Mouse (Mus musculus) E14TG2a.4 (cell line): ENCODE measurements at regions not wholly inside any gene's neighbourhood (a gene's known extent, or its start where the extent isn't known, plus 50 kb on each side); places are given as distances from the start of the nearest gene placed in this dataset.

Source experiments
- H3K27me3 ChIP-seq: 2 replicates; pipeline ENCODE4 v1.6.1; 2014; ENCODE audit warnings: low read length, control low read depth; ENCODE audit not compliant: insufficient read depth
- H3K36me3 ChIP-seq: 2 replicates; pipeline ENCODE4 v1.6.1; 2014; ENCODE audit warnings: low read length, control low read depth; ENCODE audit not compliant: insufficient read depth
- H3K4me1 ChIP-seq: replicated peaks from 2 replicates; pipeline ENCODE4 v1.6.1; 2014; ENCODE audit warnings: low read depth, low read length, control low read depth
- H3K4me3 ChIP-seq: replicated peaks from 2 replicates; pipeline ENCODE4 v1.5.1; 2014; ENCODE audit warnings: mild to moderate bottlenecking, low read length
- H3K9me3 ChIP-seq: 2 replicates; pipeline ENCODE4 v1.6.1; 2014; ENCODE audit warnings: low read length, control low read depth
- CTCF ChIP-seq: conservative IDR thresholded peaks from 2 replicates; pipeline ENCODE4 v1.5.1; 2014; ENCODE audit warnings: low read length
- NANOG ChIP-seq: IDR thresholded peaks from 2 replicates; pipeline ENCODE4 v1.6.1; 2014; ENCODE audit warnings: borderline replicate concordance, low read length, mixed read lengths
- POU5F1 ChIP-seq: IDR thresholded peaks from 2 replicates; pipeline ENCODE4 v1.6.1; 2014; ENCODE audit warnings: low read length, borderline replicate concordance

GRCm38 (mm10) chr7:136480641-136481202, 413.7 kb upstream of the Mgmt start:
- Histone ChIP-seq H3K9me3 (no peaks in the 10 kb centered on the region), H3K4me1 (no peaks in the 10 kb centered on the region), H3K27me3 (no peaks in the 10 kb centered on the region), H3K4me3 (no peak overlapping the region), H3K36me3 (no peaks in the 10 kb centered on the region)
- TF ChIP-seq POU5F1, result no peak
- no peak for TF ChIP-seq CTCF
- TF ChIP-seq NANOG, result no peak

- H3K9me3 ChIP-seq, result no peaks in the 10 kb centered on the region
- no peaks in the 10 kb centered on the region for H3K4me1 ChIP-seq
- H3K4me3 ChIP-seq, result no peak overlapping the region
- 0 out of 2 replicates have a peak, but pooled peaks cover 3% of the 10 kb centered on the region for H3K27me3 ChIP-seq
- H3K36me3 ChIP-seq, result no peaks in the 10 kb centered on the region
- no peak for TF ChIP-seq NANOG
- no peak for TF ChIP-seq CTCF
- TF ChIP-seq POU5F1, result no peak
Observed at GRCm38 (mm10) chr7:136483237-136483636, 411.2 kb upstream of the Mgmt start.

GRCm38 (mm10) chr7:136487556-136487955, 406.9 kb upstream of the Mgmt start:
- no peaks in the 10 kb centered on the region for H3K4me1 ChIP-seq
- peaks cover 13% of the 10 kb centered on the region; the same call in 1 of the 2 replicates for H3K27me3 ChIP-seq
- TF ChIP-seq NANOG (no peak), CTCF (no peak), POU5F1 (no peak)
- no peaks in the 10 kb centered on the region for H3K36me3 ChIP-seq
- H3K9me3 ChIP-seq, result no peaks in the 10 kb centered on the region
- H3K4me3 ChIP-seq, result no peak overlapping the region

DNA sequence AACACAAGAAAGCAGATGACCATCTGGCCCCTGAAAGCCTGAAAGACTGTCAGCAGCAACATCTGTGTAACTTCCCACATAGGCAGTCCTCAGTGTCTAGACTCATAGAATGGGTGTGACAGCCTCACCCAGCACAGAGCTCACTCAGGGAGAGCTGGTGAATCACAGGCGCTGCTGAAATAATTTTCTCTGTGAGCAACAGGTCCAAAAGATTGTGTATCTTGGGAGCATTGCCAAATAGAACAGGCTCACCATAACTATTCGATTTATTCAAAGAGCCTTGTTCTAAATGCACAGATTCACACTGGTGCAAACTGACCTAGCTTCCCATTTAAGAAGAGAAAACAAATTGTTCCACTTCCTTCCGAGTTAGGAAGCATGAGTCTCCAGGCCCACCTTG, 399.6 kb upstream of the Mgmt start:
- Histone ChIP-seq H3K4me3 (no peak overlapping the region), H3K9me3 (no peaks in the 10 kb centered on the region), H3K4me1 (no peaks in the 10 kb centered on the region), H3K27me3 (peaks cover 23% of the 10 kb centered on the region), H3K36me3 (no peaks in the 10 kb centered on the region)
- TF ChIP-seq POU5F1, result no peak
- no peak for TF ChIP-seq NANOG
- no peak for TF ChIP-seq CTCF

- Histone ChIP-seq H3K36me3 (no peaks in the 10 kb centered on the region), H3K9me3 (no peaks in the 10 kb centered on the region), H3K27me3 (peaks cover 14% of the 10 kb centered on the region), H3K4me3 (no peak overlapping the region), H3K4me1 (no peaks in the 10 kb centered on the region)
- no peak for TF ChIP-seq CTCF
- no peak for TF ChIP-seq POU5F1
- no peak for TF ChIP-seq NANOG
Observed at GRCm38 (mm10) chr7:136496335-136497242, 397.8 kb upstream of the Mgmt start.

DNA sequence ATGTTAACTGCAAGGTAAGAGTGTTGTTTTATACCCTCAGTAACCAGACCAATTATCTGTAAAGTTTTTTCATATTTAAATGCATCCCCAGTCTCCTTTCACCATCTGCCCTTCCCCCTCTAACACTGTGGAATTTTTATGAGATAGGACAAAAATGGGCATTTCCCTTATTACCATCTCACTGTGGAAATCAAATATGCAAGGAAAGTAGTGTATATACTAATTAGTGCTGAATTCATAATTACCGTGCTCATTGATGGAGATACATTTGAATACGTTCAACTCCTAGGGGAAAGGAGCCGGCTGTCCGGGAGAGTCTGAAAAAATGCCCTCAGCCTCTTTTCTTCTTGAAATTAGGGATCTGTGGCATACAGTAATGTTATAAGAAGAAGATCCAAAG, 394.4 kb upstream of the Mgmt start:
- peaks cover 19% of the 10 kb centered on the region for H3K27me3 ChIP-seq
- H3K36me3 ChIP-seq, result no peaks in the 10 kb centered on the region
- no peaks in the 10 kb centered on the region for H3K4me1 ChIP-seq
- H3K9me3 ChIP-seq, result no peaks in the 10 kb centered on the region
- H3K4me3 ChIP-seq, result no peak overlapping the region
- TF ChIP-seq POU5F1 (no peak), CTCF (no peak), NANOG (no peak)

DNA sequence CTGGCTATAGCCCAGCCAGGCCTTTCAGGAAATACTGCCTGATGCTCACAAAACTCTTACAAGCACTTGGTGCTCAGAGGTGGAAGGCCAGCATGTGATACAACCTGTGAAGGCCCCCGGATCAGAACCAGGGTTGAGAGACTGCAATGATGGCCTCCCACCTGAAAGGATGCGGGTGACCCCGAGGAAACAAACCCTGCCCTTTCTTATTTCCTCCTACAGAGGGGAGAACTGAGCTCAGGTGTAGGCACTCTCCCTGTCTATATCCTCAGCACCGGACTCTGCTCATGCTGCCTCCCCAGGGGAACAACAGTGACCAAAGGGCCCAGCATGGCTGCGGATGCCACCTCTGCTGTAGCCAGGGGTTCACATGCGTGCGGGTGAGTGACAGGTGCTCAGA, 393.3 kb upstream of the Mgmt start:
- H3K27me3 ChIP-seq, result peaks cover 17% of the 10 kb centered on the region
- H3K36me3 ChIP-seq, result no peaks in the 10 kb centered on the region
- no peak overlapping the region for H3K4me3 ChIP-seq
- H3K4me1 ChIP-seq, result no peaks in the 10 kb centered on the region
- TF ChIP-seq POU5F1 (no peak), NANOG (no peak), CTCF (no peak)
- no peaks in the 10 kb centered on the region for H3K9me3 ChIP-seq

DNA sequence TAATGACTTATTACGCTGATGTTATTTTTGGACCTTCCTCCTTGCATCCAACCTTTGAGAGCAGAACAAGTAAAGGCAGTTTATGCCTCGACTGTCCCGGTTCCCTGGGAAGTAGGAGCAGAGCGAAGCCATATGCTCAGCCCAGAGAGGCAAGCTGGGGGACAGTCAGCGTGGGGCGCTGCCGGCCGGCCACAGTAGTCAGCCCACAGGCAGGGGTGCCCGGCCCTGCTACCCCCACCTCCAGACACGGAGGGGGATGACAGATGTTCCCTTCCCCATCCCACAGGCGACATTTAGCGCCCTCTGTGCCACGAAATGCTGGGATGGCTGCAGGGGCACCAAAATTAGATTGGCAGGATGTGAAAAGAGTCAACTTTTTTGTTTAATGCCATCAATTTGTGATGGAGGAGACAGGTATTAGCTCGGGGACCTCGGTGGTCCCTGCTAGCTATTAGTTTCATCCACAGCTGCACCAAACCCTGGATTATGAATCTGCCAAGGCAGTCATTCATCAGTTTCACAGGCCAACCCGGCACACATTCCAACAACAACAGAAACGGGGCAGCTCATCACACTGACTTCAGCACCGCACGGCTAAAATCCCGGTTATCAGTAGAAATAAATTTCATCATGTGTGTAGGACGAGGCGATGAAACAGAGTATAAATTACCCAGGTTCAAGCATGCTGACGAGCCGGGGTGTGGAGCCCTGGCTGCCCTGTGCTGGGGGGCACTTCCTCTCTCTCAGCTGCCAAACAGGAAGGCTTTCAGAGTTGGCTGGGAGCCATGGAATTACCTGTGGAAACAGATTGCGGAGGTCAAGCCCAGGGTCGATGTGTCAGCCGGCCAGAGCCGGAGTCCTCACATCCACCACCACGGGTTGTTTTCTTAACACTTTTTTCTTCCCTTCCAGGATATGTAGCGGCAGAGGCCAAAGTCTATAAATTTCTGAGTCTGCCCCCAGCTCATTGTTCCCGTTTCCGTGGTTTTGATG, 392.3 kb upstream of the Mgmt start:
- no peaks in the 10 kb centered on the region for H3K4me1 ChIP-seq
- H3K4me3 ChIP-seq, result no peak overlapping the region
- peaks cover 9% of the 10 kb centered on the region; the same call in 1 of the 2 replicates for H3K27me3 ChIP-seq
- H3K36me3 ChIP-seq, result no peaks in the 10 kb centered on the region
- TF ChIP-seq NANOG, result no peak
- TF ChIP-seq CTCF, result no peak
- TF ChIP-seq POU5F1, result no peak
- H3K9me3 ChIP-seq, result no peaks in the 10 kb centered on the region
